Mouse (Mus musculus) liver, embryonic 13.5 days (tissue): ENCODE results near the gene Agap1. TPM values are rescaled to one million over a fixed set of nuclear protein-coding genes. Genes with fewer than 3 reads are reported as not detected.

Experiments used
- ATAC-seq: fragments of 200-750 bp; cut with Nextera tagmentation; 2 replicates; pipeline ENCODE4 v1.8.0; 2017; ENCODE audit warnings: low read depth, mild to moderate bottlenecking, moderate number of reproducible peaks, moderate library complexity
- DNase-seq: peaks from one replicate; pipeline ENCODE4 v3.0.0; 2022
- H3K27ac ChIP-seq: fragments of 300-500 bp; sonication (generic); 2 replicates; pipeline ENCODE4 v1.5.1; 2015; ENCODE audit warnings: moderate library complexity, mild to moderate bottlenecking, inconsistent platforms
- H3K27me3 ChIP-seq: fragments of 300-500 bp; sonication (generic); 2 replicates; pipeline ENCODE4 v1.6.1; 2015; ENCODE audit warnings: mild to moderate bottlenecking, inconsistent platforms
- H3K36me3 ChIP-seq: fragments of 300-500 bp; sonication (generic); 2 replicates; pipeline ENCODE4 v1.6.1; 2015; ENCODE audit warnings: mild to moderate bottlenecking, inconsistent platforms
- H3K4me1 ChIP-seq: fragments of 300-500 bp; sonication (generic); replicated peaks from 2 replicates; pipeline ENCODE4 v1.6.1; 2015; ENCODE audit warnings: inconsistent platforms
- H3K4me2 ChIP-seq: fragments of 300-500 bp; sonication (generic); 2 replicates; pipeline ENCODE4 v1.6.1; 2015; ENCODE audit warnings: inconsistent platforms, mild to moderate bottlenecking, moderate library complexity
- H3K4me3 ChIP-seq: fragments of 300-500 bp; sonication (generic); replicated peaks from 2 replicates; pipeline ENCODE4 v1.5.1; 2015; ENCODE audit warnings: mild to moderate bottlenecking, inconsistent platforms
- H3K9ac ChIP-seq: fragments of 300-500 bp; sonication (generic); 2 replicates; pipeline ENCODE4 v1.6.1; 2015; ENCODE audit warnings: mild to moderate bottlenecking, inconsistent platforms
- H3K9me3 ChIP-seq: fragments of 300-500 bp; sonication (generic); replicated peaks from 2 replicates; pipeline ENCODE4 v1.6.1; 2016; ENCODE audit warnings: inconsistent platforms
- WGBS: fragments of 180-500 bp; shearing (Covaris S2); methylation state at CpG from one replicate; pipeline ENCODE4 v1.1.7; 2015; ENCODE audit not compliant: insufficient replicate concordance; 5-methylcytosine and 5-hydroxymethylcytosine counted together
- polyA plus RNA-seq: library from polyadenylated mRNA; unstranded; fragments of >200 nt; fragmentation: Nextera tagmentation; extraction: Ambion mirVana; gene quantifications from 2 replicates; pipeline ENCODE4 v1.2.1, GENCODE M21; 2015

Gene Agap1
- polyA plus RNA-seq, 1 experiment from 2014 or later, result 1.2 TPM

- WGBS, result 68% methylated on average over 17 of the region's 17 CpGs
- no peak overlapping the region for H3K4me2 ChIP-seq
- H3K4me3 ChIP-seq, result no peak overlapping the region
- ATAC-seq (no peak), DNase-seq (no peak)
- H3K9me3 ChIP-seq, result 0 out of 2 replicates have a peak, but pooled peaks cover 2% of the 10 kb centered on the region
- H3K27ac ChIP-seq, result no peak overlapping the region
- H3K4me1 ChIP-seq, result no peaks in the 10 kb centered on the region
- no peaks in the 10 kb centered on the region for H3K27me3 ChIP-seq
- H3K9ac ChIP-seq, result no peak overlapping the region
- no peaks in the 10 kb centered on the region for H3K36me3 ChIP-seq
Observed at GRCm38 (mm10) chr1:89528671-89529276, 74.2 kb downstream of the Agap1 start.

- Histone ChIP-seq H3K9ac (no peak overlapping the region), H3K4me2 (no peak overlapping the region), H3K36me3 (no peaks in the 10 kb centered on the region), H3K9me3 (0 out of 2 replicates have a peak, but pooled peaks cover 2% of the 10 kb centered on the region), H3K27ac (no peak overlapping the region), H3K27me3 (no peaks in the 10 kb centered on the region), H3K4me3 (no peak overlapping the region), H3K4me1 (peaks cover 3% of the 10 kb centered on the region; the same call in 1 of the 2 replicates)
- 67% methylated on average over 9 of the region's 9 CpGs for WGBS
- no peak for DNase-seq
- no peak for ATAC-seq
Observed at GRCm38 (mm10) chr1:89533702-89534101, 79.1 kb downstream of the Agap1 start.

- DNase-seq, result no peak
- Histone ChIP-seq H3K27me3 (no peaks in the 10 kb centered on the region), H3K27ac (no peak overlapping the region), H3K4me3 (no peak overlapping the region), H3K9me3 (0 out of 2 replicates have a peak, but pooled peaks cover 2% of the 10 kb centered on the region), H3K36me3 (no peaks in the 10 kb centered on the region), H3K4me2 (no peak overlapping the region), H3K9ac (no peak overlapping the region), H3K4me1 (peaks cover 3% of the 10 kb centered on the region; the same call in 1 of the 2 replicates)
- ATAC-seq, result no peak
Observed at GRCm38 (mm10) chr1:89535206-89535605, 80.6 kb downstream of the Agap1 start.

GRCm38 (mm10) chr1:89538163-89538946 is 83.7 kb downstream of the Agap1 start:
- DNase-seq, result no peak
- WGBS, result 59% methylated on average over 18 of the region's 18 CpGs
- ATAC-seq, result peak; percentile 53; the same call in 1 of the 2 replicates

GRCm38 (mm10) chr1:89539127-89539526 is 84.5 kb downstream of the Agap1 start:
- Histone ChIP-seq H3K4me1 (peaks cover 7% of the 10 kb centered on the region; the same call in 1 of the 2 replicates), H3K9me3 (no peaks in the 10 kb centered on the region), H3K36me3 (no peaks in the 10 kb centered on the region), H3K4me3 (no peak overlapping the region), H3K9ac (no peak overlapping the region), H3K4me2 (no peak overlapping the region), H3K27ac (no peak overlapping the region), H3K27me3 (no peaks in the 10 kb centered on the region)
- 71% methylated on average over 13 of the region's 13 CpGs for WGBS
- ATAC-seq, result no peak
- DNase-seq, result no peak

More at GRCm38 (mm10) chr1:89538163-89538946, 83.7 kb downstream of the Agap1 start:
- no peak overlapping the region for H3K27ac ChIP-seq
- H3K36me3 ChIP-seq, result no peaks in the 10 kb centered on the region
- no peaks in the 10 kb centered on the region for H3K9me3 ChIP-seq
- no peak overlapping the region for H3K9ac ChIP-seq
- H3K4me1 ChIP-seq, result peaks cover 3% of the 10 kb centered on the region; the same call in 1 of the 2 replicates
- no peak overlapping the region for H3K4me2 ChIP-seq
- no peaks in the 10 kb centered on the region for H3K27me3 ChIP-seq
- no peak overlapping the region for H3K4me3 ChIP-seq

GRCm38 (mm10) chr1:89541151-89541550 is 86.5 kb downstream of the Agap1 start:
- Histone ChIP-seq H3K27ac (no peak overlapping the region), H3K4me3 (no peak overlapping the region), H3K9me3 (no peaks in the 10 kb centered on the region), H3K4me2 (no peak overlapping the region), H3K27me3 (no peaks in the 10 kb centered on the region), H3K4me1 (0 out of 2 replicates have a peak, but pooled peaks cover 7% of the 10 kb centered on the region), H3K9ac (no peak overlapping the region), H3K36me3 (no peaks in the 10 kb centered on the region)
- 81% methylated on average over 13 of the region's 13 CpGs for WGBS
- DNase-seq (no peak), ATAC-seq (no peak)

- ATAC-seq, result no peak
- WGBS, result 70% methylated on average over 6 of the region's 6 CpGs
- no peak overlapping the region for H3K4me3 ChIP-seq
- no peaks in the 10 kb centered on the region for H3K9me3 ChIP-seq
- H3K4me1 ChIP-seq, result peaks cover 8% of the 10 kb centered on the region
- no peak overlapping the region for H3K27ac ChIP-seq
- no peak for DNase-seq
- no peaks in the 10 kb centered on the region for H3K36me3 ChIP-seq
- H3K9ac ChIP-seq, result no peak overlapping the region
- no peak overlapping the region for H3K4me2 ChIP-seq
- no peaks in the 10 kb centered on the region for H3K27me3 ChIP-seq
Observed at GRCm38 (mm10) chr1:89542464-89542863, 87.9 kb downstream of the Agap1 start.

GRCm38 (mm10) chr1:89543312-89543711 is 88.7 kb downstream of the Agap1 start:
- WGBS, result 34% methylated on average over 6 of the region's 6 CpGs
- Histone ChIP-seq H3K9me3 (no peaks in the 10 kb centered on the region), H3K36me3 (no peaks in the 10 kb centered on the region), H3K4me3 (no peak overlapping the region), H3K27ac (no peak overlapping the region), H3K4me1 (peaks cover 13% of the 10 kb centered on the region), H3K4me2 (no peak overlapping the region), H3K9ac (no peak overlapping the region), H3K27me3 (no peaks in the 10 kb centered on the region)
- ATAC-seq (no peak), DNase-seq (no peak)

- 67% methylated on average over 4 of the region's 4 CpGs for WGBS
- DNase-seq, result no peak
Observed at GRCm38 (mm10) chr1:89544094-89544493, 89.5 kb downstream of the Agap1 start.

GRCm38 (mm10) chr1:89545099-89545498 is 90.5 kb downstream of the Agap1 start:
- Histone ChIP-seq H3K27me3 (no peaks in the 10 kb centered on the region), H3K9ac (no peak overlapping the region), H3K4me3 (no peak overlapping the region), H3K4me2 (no peak overlapping the region), H3K36me3 (no peaks in the 10 kb centered on the region), H3K27ac (no peak overlapping the region), H3K4me1 (peaks cover 11% of the 10 kb centered on the region), H3K9me3 (no peaks in the 10 kb centered on the region)
- WGBS, result 71% methylated on average over 4 of the region's 4 CpGs
- DNase-seq (no peak), ATAC-seq (no peak)

More at GRCm38 (mm10) chr1:89544094-89544493, 89.5 kb downstream of the Agap1 start:
- ATAC-seq, result no peak
- H3K27ac ChIP-seq, result no peak overlapping the region
- no peak overlapping the region for H3K9ac ChIP-seq
- no peak overlapping the region for H3K4me3 ChIP-seq
- no peaks in the 10 kb centered on the region for H3K9me3 ChIP-seq
- no peak overlapping the region for H3K4me2 ChIP-seq
- H3K4me1 ChIP-seq, result peaks cover 11% of the 10 kb centered on the region
- H3K36me3 ChIP-seq, result no peaks in the 10 kb centered on the region
- H3K27me3 ChIP-seq, result no peaks in the 10 kb centered on the region

- ATAC-seq (no peak), DNase-seq (no peak)
- no peak overlapping the region for H3K9ac ChIP-seq
- 65% methylated on average over 18 of the region's 18 CpGs for WGBS
- H3K4me1 ChIP-seq, result peaks cover 13% of the 10 kb centered on the region
- H3K27ac ChIP-seq, result no peak overlapping the region
- H3K9me3 ChIP-seq, result no peaks in the 10 kb centered on the region
- no peaks in the 10 kb centered on the region for H3K27me3 ChIP-seq
- no peak overlapping the region for H3K4me3 ChIP-seq
- H3K4me2 ChIP-seq, result no peak overlapping the region
- no peaks in the 10 kb centered on the region for H3K36me3 ChIP-seq
Observed at GRCm38 (mm10) chr1:89547525-89548504, 93.2 kb downstream of the Agap1 start.
